Mouse (Mus musculus): ENCODE data around the gene Akirin1. TPM values are rescaled to one million over a fixed set of nuclear protein-coding genes. Genes with fewer than 3 reads are reported as not detected.
A peak's percentile ranks its signal among the peaks of the same experiment; 100 is the strongest.

Gene Akirin1
- polyA plus RNA-seq, 1 experiment from 2014 or later = 78.6 TPM

DNA sequence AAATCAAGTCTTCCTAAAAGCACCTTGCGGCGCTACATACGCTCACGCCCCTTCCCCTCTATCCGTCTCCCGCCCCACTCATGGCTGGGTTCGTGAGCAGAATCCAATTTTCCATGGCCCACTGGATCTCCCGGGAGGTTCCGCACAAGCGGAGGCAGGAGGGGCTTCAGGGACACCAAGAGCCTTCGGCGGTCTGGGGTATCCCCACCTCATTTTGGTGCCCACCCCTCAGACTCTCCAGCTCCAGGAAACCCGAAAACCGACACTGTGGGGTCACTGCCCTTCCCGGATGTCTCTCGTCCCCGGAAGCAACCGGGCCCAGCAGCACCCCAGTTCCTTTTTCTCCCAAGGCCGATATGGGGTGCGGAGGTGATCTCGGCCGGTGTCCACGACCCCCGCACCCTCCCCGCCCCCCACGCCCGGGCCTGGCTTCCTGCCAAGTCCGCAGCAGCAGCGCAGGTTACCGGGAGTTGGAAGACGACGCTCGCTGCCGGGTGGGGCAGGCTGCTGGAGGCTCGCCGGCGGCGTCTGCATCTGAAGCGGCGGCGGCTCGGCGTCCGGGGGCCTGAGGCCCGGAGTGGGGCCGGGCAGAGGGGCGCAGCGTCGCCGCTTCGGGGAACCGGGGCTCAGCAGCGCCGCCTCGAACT lies 538 bp downstream of the Akirin1 start:
- DNase-seq (ENCODE audit: low spot score) = peak; percentile 55
- Histone ChIP-seq H3K4me1 (replicated peaks) (peaks cover 26% of the 10 kb centered on the region), H3K27ac (peak overlapping the region; percentile 92), H3K27me3 (ENCODE audit: insufficient read depth, poor library complexity, severe bottlenecking) (no peaks in the 10 kb centered on the region), H3K9me3 (no peaks in the 10 kb centered on the region), H3K4me3 (peak overlapping the region; percentile 96), H3K36me3 (0 out of 2 replicates have a peak, but pooled peaks cover 5% of the 10 kb centered on the region)
- under 1% methylated on average over 55 of the region's 55 CpGs for WGBS

DNA sequence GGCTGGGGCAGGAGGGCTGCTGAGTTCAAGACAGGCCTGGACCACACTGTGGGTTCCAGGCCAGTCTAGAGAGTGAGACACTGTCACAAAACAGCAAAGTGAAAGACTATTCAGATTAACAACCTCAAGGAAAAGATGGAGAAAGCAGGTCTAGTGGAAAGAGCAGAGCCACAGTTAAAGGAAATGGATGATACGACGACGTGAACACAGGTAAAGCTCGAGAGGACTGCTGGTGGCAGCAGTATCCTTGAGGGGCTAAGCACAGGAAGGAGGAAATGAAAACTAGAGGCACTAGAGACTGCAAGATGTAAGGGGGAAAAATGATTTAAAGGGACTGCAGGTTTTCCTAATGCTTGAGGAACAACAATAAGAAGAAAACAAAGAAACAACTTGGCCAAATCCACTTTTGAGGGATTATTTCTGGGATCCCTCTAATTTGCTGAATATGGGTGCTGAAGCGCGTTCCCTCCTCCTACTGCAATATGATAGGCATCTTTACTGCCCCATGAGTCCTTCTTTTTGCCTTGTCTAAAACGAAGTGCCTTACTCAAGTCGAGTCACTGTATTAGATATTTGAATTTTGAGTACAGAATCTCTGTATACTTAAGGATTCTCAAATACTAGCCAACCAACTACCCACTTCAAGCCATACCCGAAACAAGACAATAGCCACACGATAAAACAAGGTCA lies 1.3 kb downstream of the Akirin1 start:
- 25% methylated on average over 10 of the region's 10 CpGs for WGBS
- DNase-seq (ENCODE audit: low spot score) = no peak
- Histone ChIP-seq H3K4me3 (peak overlapping the region; percentile 96), H3K9me3 (no peaks in the 10 kb centered on the region), H3K4me1 (replicated peaks) (peaks cover 26% of the 10 kb centered on the region), H3K27me3 (ENCODE audit: insufficient read depth, poor library complexity, severe bottlenecking) (no peaks in the 10 kb centered on the region), H3K27ac (peak overlapping the region; percentile 92), H3K36me3 (0 out of 2 replicates have a peak, but pooled peaks cover 5% of the 10 kb centered on the region)

DNA sequence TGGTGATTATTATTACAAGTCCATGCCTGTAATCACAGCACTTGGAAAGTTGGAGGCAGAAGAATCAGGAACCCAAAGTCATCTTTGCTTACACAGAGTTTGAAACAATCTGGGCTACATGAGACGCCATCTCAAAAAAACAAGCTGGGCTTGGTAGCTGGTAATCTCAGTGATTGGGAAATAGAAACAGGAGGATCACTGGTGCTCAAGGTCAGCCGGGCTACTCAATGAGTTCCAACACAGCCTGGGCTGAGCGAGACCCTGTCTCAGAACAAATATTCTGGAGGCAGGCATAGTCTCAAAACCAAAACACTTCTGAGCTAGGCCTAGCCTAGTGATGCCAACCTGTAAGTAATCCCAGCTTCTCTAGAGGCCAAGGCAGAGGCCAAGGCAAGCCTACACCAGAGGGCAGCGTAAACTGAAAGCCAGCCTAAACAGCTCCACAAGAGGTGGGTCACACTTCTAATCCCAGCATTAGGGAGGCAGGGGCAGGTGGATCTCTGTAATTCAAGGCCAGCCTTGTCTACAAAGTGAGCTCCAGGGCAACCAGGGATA lies 4.8 kb downstream of the Akirin1 start:
- no peaks in the 10 kb centered on the region for H3K27me3 ChIP-seq (ENCODE audit: insufficient read depth, poor library complexity, severe bottlenecking)
- peaks cover 35% of the 10 kb centered on the region for H3K36me3 ChIP-seq
- peaks cover 20% of the 10 kb centered on the region for H3K4me1 ChIP-seq (replicated peaks)
- no peaks in the 10 kb centered on the region for H3K9me3 ChIP-seq
- no peak overlapping the region for H3K27ac ChIP-seq
- no peak for DNase-seq (ENCODE audit: low spot score)
- 96% methylated on average over 4 of the region's 4 CpGs for WGBS
- no peak overlapping the region for H3K4me3 ChIP-seq

DNA sequence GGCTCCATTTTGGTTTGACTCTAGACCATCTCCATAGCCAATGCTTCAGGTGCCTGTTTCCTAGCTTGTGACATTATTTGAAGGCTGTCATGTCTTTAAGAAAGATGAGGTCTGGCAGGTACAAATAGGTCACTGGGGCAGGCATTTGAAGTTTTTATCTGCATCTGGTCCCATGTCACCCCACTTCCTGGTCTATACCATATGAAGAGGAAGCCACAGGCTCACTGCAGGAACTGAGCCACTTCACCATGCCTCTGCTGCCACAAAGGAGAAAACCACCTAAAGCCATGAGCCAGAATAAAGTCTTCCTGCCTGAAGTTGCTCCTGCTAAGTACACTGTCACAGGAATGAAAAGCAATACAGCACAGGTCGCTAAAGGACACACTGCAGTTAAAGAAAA lies 7.3 kb downstream of the Akirin1 start:
- Histone ChIP-seq H3K4me3 (no peak overlapping the region), H3K27me3 (ENCODE audit: insufficient read depth, poor library complexity, severe bottlenecking) (no peaks in the 10 kb centered on the region), H3K9me3 (no peaks in the 10 kb centered on the region), H3K4me1 (replicated peaks) (0 out of 2 replicates have a peak, but pooled peaks cover 4% of the 10 kb centered on the region), H3K27ac (no peak overlapping the region), H3K36me3 (peaks cover 59% of the 10 kb centered on the region)
- WGBS = 88% methylated on average over 1 of the region's 1 CpGs
- DNase-seq (ENCODE audit: low spot score) = no peak

DNA sequence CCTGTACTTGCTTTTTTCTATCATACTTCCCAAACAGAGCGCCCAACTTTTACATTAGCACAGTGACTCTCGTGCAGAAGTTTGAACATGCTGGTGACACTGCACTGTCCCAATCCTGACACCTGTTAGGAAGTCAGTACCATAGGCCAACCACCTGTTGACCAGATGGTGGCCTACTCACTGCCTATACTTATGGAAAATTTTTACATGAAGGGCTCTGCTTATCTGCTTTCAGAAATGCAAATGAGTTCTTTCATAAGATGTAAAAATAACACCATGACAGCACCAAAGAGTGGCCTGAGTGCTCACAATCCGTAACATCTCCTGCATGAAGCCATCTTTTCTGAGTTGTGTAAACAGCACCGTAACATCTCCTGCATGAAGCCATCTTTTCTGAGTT lies 11.4 kb downstream of the Akirin1 start:
- 94% methylated on average over 4 of the region's 4 CpGs for WGBS
- Histone ChIP-seq H3K27me3 (ENCODE audit: insufficient read depth, poor library complexity, severe bottlenecking) (no peaks in the 10 kb centered on the region), H3K36me3 (peaks cover 85% of the 10 kb centered on the region), H3K9me3 (no peaks in the 10 kb centered on the region), H3K27ac (no peak overlapping the region), H3K4me1 (replicated peaks) (no peaks in the 10 kb centered on the region), H3K4me3 (no peak overlapping the region)
- no peak for DNase-seq (ENCODE audit: low spot score)

DNA sequence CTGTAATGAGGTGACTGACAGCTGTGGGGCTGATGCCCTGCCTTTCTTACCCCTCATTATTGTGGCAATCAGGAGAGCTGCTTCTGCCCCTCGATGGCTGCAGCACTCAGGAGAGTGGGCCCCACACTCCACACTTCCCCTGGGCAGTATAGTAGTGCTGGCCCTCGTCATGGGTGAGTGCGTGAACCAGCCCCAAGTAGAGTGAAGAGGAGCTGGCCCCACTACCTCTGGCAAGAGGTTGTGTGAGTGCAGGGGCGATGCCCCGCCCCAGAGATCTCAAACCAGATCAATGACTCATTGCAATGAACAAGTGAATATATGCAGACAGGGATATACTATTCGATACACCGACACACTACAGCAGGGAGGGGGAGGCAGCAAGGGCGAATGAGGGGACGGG lies 16.6 kb downstream of the Akirin1 start:
- DNase-seq (ENCODE audit: low spot score) = no peak
- Histone ChIP-seq H3K4me1 (replicated peaks) (no peaks in the 10 kb centered on the region), H3K27ac (no peak overlapping the region), H3K36me3 (peaks cover 63% of the 10 kb centered on the region), H3K4me3 (no peak overlapping the region), H3K9me3 (no peaks in the 10 kb centered on the region), H3K27me3 (ENCODE audit: insufficient read depth, poor library complexity, severe bottlenecking) (no peaks in the 10 kb centered on the region)
- WGBS = 92% methylated on average over 9 of the region's 9 CpGs

DNA sequence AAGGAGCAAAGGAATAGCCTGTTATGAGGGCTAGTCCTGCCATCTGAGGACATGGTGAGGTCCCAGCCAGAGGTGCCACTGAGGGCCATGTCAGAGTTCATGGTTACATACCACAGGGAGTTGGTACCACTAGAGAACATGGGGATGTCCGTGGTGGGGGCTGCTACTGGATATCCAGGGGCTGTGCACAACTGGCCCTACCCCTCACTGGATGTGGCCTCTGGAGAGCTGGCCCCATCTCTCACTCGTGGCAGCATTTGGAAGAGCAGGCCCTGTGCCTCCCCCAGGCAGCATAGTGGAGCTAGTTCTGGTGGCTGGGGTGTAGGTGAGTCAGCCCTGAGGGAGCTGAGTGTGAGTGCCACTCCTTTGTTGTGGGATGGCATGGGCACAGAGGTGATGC lies 17.2 kb downstream of the Akirin1 start:
- DNase-seq (ENCODE audit: low spot score) = no peak
- no peak overlapping the region for H3K4me3 ChIP-seq
- H3K9me3 ChIP-seq = no peaks in the 10 kb centered on the region
- no peaks in the 10 kb centered on the region for H3K4me1 ChIP-seq (replicated peaks)
- H3K36me3 ChIP-seq = peaks cover 57% of the 10 kb centered on the region
- no peak overlapping the region for H3K27ac ChIP-seq
- 86% methylated on average over 2 of the region's 2 CpGs for WGBS
- no peaks in the 10 kb centered on the region for H3K27me3 ChIP-seq (ENCODE audit: insufficient read depth, poor library complexity, severe bottlenecking)

DNA sequence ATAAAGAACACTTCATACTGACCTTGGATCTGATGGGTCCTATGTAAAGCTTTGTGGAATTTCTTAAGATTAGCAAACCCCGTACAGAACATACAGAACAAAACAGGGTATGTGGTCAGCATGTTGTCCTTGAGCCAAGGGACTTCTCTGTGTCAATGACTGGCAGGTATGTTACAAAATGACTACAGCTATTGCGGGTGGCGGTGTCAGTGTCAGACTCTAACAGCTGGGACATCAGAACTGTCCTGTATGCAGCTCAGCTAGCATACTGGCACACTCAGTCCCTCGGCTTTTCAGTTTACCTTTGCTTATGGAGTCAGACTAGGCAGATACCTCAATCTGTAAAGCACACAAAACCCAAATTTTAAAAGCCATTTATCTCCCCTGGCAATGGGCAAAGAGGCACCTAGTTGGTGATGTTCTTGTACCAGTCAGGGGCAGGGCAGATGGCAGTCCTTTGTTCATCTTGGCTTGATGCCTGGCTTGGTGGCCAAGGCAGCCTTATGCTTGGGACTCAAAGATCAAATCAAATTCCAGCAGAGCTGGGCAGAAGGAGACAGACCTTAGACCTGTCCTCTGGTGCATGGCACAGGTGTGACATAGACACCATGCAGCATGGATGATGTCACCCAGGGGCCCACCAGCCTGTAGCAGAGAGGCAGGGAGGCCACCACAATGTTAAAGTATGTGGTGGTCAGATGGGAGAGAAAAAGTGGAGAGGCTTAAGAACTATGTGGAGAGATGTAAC lies 17.8 kb downstream of the Akirin1 start:
- Histone ChIP-seq H3K36me3 (peaks cover 52% of the 10 kb centered on the region), H3K9me3 (no peaks in the 10 kb centered on the region), H3K27ac (no peak overlapping the region), H3K4me3 (no peak overlapping the region), H3K4me1 (replicated peaks) (no peaks in the 10 kb centered on the region), H3K27me3 (ENCODE audit: insufficient read depth, poor library complexity, severe bottlenecking) (no peaks in the 10 kb centered on the region)
- no peak for DNase-seq (ENCODE audit: low spot score)
- 94% methylated on average over 4 of the region's 4 CpGs for WGBS

DNA sequence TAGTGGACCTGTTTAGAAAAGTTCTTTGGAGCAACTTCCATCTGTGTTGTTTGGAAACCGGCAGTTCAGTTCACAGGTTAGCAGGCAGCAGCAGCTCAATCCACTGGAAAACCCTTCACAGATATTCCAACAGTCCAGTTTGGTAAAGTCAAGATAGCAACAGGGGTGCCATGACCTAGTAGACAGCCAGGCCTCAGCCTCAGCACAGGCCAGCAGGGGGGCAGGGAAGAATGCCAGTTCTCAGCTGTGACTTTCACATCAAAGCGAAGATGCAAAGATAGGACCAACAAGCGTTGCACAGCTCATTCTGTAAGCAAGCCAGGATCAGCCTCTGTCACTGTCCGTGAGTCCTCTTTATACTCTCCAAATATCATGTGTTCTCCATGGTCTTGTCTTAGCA lies 28.4 kb downstream of the Akirin1 start:
- Histone ChIP-seq H3K9me3 (no peaks in the 10 kb centered on the region), H3K4me3 (no peak overlapping the region), H3K4me1 (replicated peaks) (peaks cover 15% of the 10 kb centered on the region), H3K27ac (no peak overlapping the region), H3K27me3 (ENCODE audit: insufficient read depth, poor library complexity, severe bottlenecking) (no peaks in the 10 kb centered on the region), H3K36me3 (no peaks in the 10 kb centered on the region)
- no peak for DNase-seq (ENCODE audit: low spot score)
- 92% methylated on average over 4 of the region's 4 CpGs for WGBS

DNA sequence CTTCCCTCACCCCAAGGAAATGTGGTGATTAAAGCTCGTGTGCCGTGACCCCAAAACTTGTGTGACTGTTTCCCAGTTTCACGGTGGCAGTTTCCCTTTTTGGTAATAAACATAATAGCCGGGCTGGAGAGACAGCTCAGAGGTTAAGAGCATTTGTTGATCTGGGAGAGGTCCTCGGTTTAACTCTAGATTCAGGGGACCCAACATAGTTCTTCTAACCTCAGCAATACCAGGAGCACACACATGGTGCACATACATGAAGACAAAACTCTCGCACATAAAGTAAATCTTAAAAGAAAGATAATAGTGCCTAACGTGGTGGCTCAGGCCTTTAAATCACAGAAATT lies 31.7 kb downstream of the Akirin1 start:
- WGBS = 35% methylated on average over 7 of the region's 7 CpGs
- no peaks in the 10 kb centered on the region for H3K9me3 ChIP-seq
- peaks cover 23% of the 10 kb centered on the region for H3K36me3 ChIP-seq
- H3K27me3 ChIP-seq (ENCODE audit: insufficient read depth, poor library complexity, severe bottlenecking) = no peaks in the 10 kb centered on the region
- H3K4me1 ChIP-seq (replicated peaks) = peaks cover 19% of the 10 kb centered on the region
- H3K4me3 ChIP-seq = peak overlapping the region; percentile 84
- peak overlapping the region; percentile 89 for H3K27ac ChIP-seq
- no peak for DNase-seq (ENCODE audit: low spot score)

DNA sequence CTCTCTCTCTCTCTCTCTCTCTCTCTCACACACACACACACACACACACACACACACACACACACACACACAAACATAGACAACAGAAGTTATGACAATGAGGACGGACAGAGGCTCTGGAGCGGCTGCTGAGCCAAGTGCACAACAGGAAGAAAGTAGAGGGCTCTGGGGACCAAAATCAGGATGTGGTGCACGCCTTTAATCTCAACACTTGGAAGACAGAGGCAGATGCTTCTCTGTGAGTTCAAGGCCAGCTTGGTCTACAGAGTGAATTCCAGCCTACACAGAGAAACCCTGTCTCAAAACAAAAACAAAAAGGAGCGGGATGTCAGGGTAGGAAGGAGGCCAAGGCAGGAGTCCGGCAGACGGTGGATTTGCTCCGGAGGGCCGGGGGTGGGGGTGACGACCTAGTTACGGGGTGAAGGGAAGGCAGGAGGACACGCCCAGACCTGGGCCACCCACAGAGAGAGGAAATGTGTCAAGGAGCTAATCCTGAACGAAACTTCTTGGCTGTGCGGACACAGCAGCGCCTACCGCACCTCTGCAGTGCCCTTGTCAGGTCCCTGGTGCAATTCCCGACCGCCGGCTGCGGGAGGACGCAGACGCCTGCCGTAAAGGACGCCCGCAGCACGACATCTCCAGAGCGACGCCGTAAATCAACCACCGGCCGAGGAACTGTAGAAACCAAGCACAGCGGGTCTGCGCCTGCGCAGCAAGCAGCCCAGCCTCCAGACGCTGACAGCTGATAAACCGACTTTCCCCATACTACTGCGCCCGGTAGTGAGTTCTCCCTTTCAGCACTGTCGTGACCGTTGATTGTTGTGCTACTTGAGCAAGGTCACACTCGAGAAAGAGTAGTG lies 32.3 kb downstream of the Akirin1 start, which contains the start of gene Ndufs5:
Gene Ndufs5 (minus strand): TSS at position 629 of the 860 bp plus-strand sequence.
- DNase-seq (ENCODE audit: low spot score) = peak; percentile 96
- peaks cover 26% of the 10 kb centered on the region for H3K36me3 ChIP-seq
- H3K4me3 ChIP-seq = peak within 1 kb of the TSS; percentile 84
- WGBS = under 1% methylated on average over 40 of the region's 40 CpGs
- no peaks in the 10 kb centered on the region for H3K27me3 ChIP-seq (ENCODE audit: insufficient read depth, poor library complexity, severe bottlenecking)
- H3K4me1 ChIP-seq (replicated peaks) = peaks cover 19% of the 10 kb centered on the region
- peak within 1 kb of the TSS; percentile 89 for H3K27ac ChIP-seq
- H3K9me3 ChIP-seq = no peaks in the 10 kb centered on the region

DNA sequence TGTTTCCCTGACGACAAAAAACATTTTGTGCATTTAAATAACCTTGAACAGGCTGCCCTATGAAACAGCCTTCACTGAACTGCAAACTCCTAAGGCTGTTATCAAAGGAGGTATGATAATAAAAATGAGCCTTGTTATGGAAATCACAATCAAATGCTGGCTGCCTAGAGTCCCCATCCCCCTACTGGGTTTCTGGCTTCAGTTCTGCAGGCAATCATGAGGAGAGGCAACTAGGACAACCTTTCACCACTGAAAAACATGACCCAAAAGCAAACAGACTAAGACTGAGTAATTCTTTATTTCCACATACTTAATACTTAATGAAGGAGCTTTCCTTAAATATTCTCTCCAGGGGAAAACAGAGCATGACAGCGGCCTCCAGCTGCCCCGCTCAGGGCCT lies 37.7 kb downstream of the Akirin1 start:
- no peaks in the 10 kb centered on the region for H3K27me3 ChIP-seq (ENCODE audit: insufficient read depth, poor library complexity, severe bottlenecking)
- WGBS = 94% methylated on average over 3 of the region's 3 CpGs

More for the DNA sequence above, 37.7 kb downstream of the Akirin1 start:
- peaks cover 10% of the 10 kb centered on the region for H3K4me1 ChIP-seq (replicated peaks)
- H3K4me3 ChIP-seq = no peak overlapping the region
- no peak for DNase-seq (ENCODE audit: low spot score)
- H3K9me3 ChIP-seq = no peaks in the 10 kb centered on the region
- H3K27ac ChIP-seq = no peak overlapping the region
- H3K36me3 ChIP-seq = peaks cover 46% of the 10 kb centered on the region

Data from hindbrain, embryonic 10.5 days (tissue).